ENCODE assay signal across 13 mouse cellular contexts in genomic region chr16:50147900-50148299, GRCm38 (mm10).
DNase-seq lines count a peak whose midpoint lies in the region; ATAC-seq lines count a peak whose summit lies in the region.
"Had no signal": no experiment of that assay in that cellular context is flagged by ENCODE, and none has a peak within 500 bp of the region (broad histone marks: within the 10 kb centered on the region; RNA-seq: fewer than 3 reads in every experiment).

No protein-coding gene starts in this region.

- H3K27me3 ChIP-seq in hindbrain, embryonic 14.5 days (ENCODE audit: control insufficient read depth, insufficient read depth, low read length), result no peaks in the 10 kb centered on the region
- H3K27me3 ChIP-seq in hindbrain, embryonic 11.5 days (ENCODE audit: control insufficient read depth, insufficient read depth, low read length), result no peaks in the 10 kb centered on the region
- no peaks in the 10 kb centered on the region for H3K27me3 ChIP-seq in liver, embryonic 11.5 days (replicated peaks; ENCODE audit: control insufficient read depth, insufficient read depth, low read length)
- H3K27me3 ChIP-seq: midbrain, embryonic 12.5 days had no signal

- H3K4me1 ChIP-seq in hindbrain, embryonic 14.5 days (replicated peaks; ENCODE audit: control insufficient read depth, insufficient read depth, low read length), result no peaks in the 10 kb centered on the region
- H3K4me1 ChIP-seq in hindbrain, embryonic 11.5 days (replicated peaks; ENCODE audit: control insufficient read depth, insufficient read depth, low read length), result no peaks in the 10 kb centered on the region
- H3K4me1 ChIP-seq in liver, embryonic 11.5 days (replicated peaks; ENCODE audit: control insufficient read depth, insufficient read depth, low read length), result no peaks in the 10 kb centered on the region
- H3K4me1 ChIP-seq: midbrain, embryonic 12.5 days had no signal

- H3K9me3 ChIP-seq in hindbrain, embryonic 14.5 days (ENCODE audit: control insufficient read depth, low read length), result peaks cover 5% of the 10 kb centered on the region; the same call in 1 of the 2 replicates
- H3K9me3 ChIP-seq in hindbrain, embryonic 11.5 days (ENCODE audit: control insufficient read depth, low read length), result no peaks in the 10 kb centered on the region; the same call in 1 of the 2 replicates
- H3K9me3 ChIP-seq in liver, embryonic 11.5 days (ENCODE audit: control insufficient read depth, low read length), result 0 out of 2 replicates have a peak, but pooled peaks cover 3% of the 10 kb centered on the region

- H3K4me2 ChIP-seq in hindbrain, embryonic 14.5 days (replicated peaks), result no peak overlapping the region
- no peak overlapping the region for H3K4me2 ChIP-seq in hindbrain, embryonic 11.5 days (replicated peaks; ENCODE audit: low read depth, low read length)
- H3K4me2 ChIP-seq in liver, embryonic 11.5 days, result no peak overlapping the region
- H3K4me2 ChIP-seq: lung, embryonic 14.5 days; midbrain, embryonic 12.5 days had no signal

- no peaks in the 10 kb centered on the region for H3K36me3 ChIP-seq in hindbrain, embryonic 14.5 days (replicated peaks; ENCODE audit: control insufficient read depth, insufficient read depth)
- H3K36me3 ChIP-seq in hindbrain, embryonic 11.5 days (ENCODE audit: control insufficient read depth, insufficient read depth, low read length), result no peaks in the 10 kb centered on the region
- no peaks in the 10 kb centered on the region for H3K36me3 ChIP-seq in liver, embryonic 11.5 days (ENCODE audit: control insufficient read depth, insufficient read depth, low read length)
- H3K36me3 ChIP-seq: midbrain, embryonic 12.5 days had no signal

- peak overlapping the region; percentile 8; the same call in 1 of the 2 replicates for H3K27ac ChIP-seq in hindbrain, embryonic 14.5 days
- H3K27ac ChIP-seq in hindbrain, embryonic 11.5 days (ENCODE audit: low read depth, low read length), result no peak overlapping the region
- no peak overlapping the region for H3K27ac ChIP-seq in liver, embryonic 11.5 days (ENCODE audit: low read depth, low read length)
- H3K27ac ChIP-seq: kidney, postnatal 0 days; midbrain, embryonic 12.5 days had no signal

- 52% methylated on average over 2 of the region's 2 CpGs for WGBS in hindbrain, embryonic 14.5 days
- 77% methylated on average over 2 of the region's 2 CpGs for WGBS in hindbrain, embryonic 11.5 days
- WGBS in liver, embryonic 11.5 days, result 73% methylated on average over 2 of the region's 2 CpGs

- peak; percentile 79; the same call in 1 of the 2 replicates for ATAC-seq in hindbrain, embryonic 14.5 days (ENCODE audit: low FRiP score)
- ATAC-seq in hindbrain, embryonic 11.5 days (ENCODE audit: low FRiP score), result no peak
- ATAC-seq in liver, embryonic 11.5 days (replicated peaks; ENCODE audit: low FRiP score), result no peak

- H3K4me3 ChIP-seq in hindbrain, embryonic 14.5 days (replicated peaks; ENCODE audit: low read length), result no peak overlapping the region
- no peak overlapping the region for H3K4me3 ChIP-seq in hindbrain, embryonic 11.5 days (ENCODE audit: low read depth, low read length)
- H3K4me3 ChIP-seq in liver, embryonic 11.5 days (ENCODE audit: low read depth, low read length), result no peak overlapping the region
- H3K4me3 ChIP-seq: midbrain, embryonic 12.5 days had no signal

- H3K9ac ChIP-seq in hindbrain, embryonic 14.5 days, result no peak overlapping the region
- H3K9ac ChIP-seq in hindbrain, embryonic 11.5 days (ENCODE audit: low read depth, low read length), result no peak overlapping the region
- no peak overlapping the region for H3K9ac ChIP-seq in liver, embryonic 11.5 days (ENCODE audit: low read depth, low read length)
- H3K9ac ChIP-seq: lung, embryonic 14.5 days; midbrain, embryonic 12.5 days had no signal

- no peak for DNase-seq in hindbrain, embryonic 14.5 days (ENCODE audit: low spot score)
- DNase-seq in hindbrain, embryonic 11.5 days (ENCODE audit: low spot score), result no peak
- DNase-seq in Muller cell, postnatal 12 days (ENCODE audit: inconsistent ontology term), result peak; percentile 66
- DNase-seq in cerebellum, adult 11-12 months, result peak; percentile 33
- peak; percentile 22 to 36 for DNase-seq in layer of hippocampus, adult 18-20 months (ENCODE audit: low spot score in 2 of 2)
- DNase-seq in urinary bladder, postnatal 36 days (ENCODE audit: low spot score in 2 of 2), result no peak
- no peak for DNase-seq in liver, embryonic 11.5 days (ENCODE audit: low spot score)
- DNase-seq in kidney, postnatal 25 days, result no peak
- DNase-seq: adrenal gland, postnatal 10 days; gastrocnemius, postnatal 36 days; lung, embryonic 14.5 days had no signal

Comparison
In these comparisons a context has a peak if more than half of its experiments do, and no peak if none do; other contexts are left out.
1. DNase-seq: peak in Muller cell, postnatal 12 days (single experiment), cerebellum, adult 11-12 months (single experiment) and layer of hippocampus, adult 18-20 months (2 of 2); none in hindbrain, embryonic 14.5 days (single experiment), hindbrain, embryonic 11.5 days (single experiment), urinary bladder, postnatal 36 days (0 of 2), liver, embryonic 11.5 days (single experiment) and kidney, postnatal 25 days (0 of 2).